12 mouse cellular contexts compared by ENCODE assay signal in genomic region chr1:78816639-78817038, GRCm38 (mm10). TPM values are rescaled to one million over a fixed set of nuclear protein-coding genes. Genes with fewer than 3 reads are reported as not detected.
DNase-seq lines count a peak whose midpoint lies in the region; ATAC-seq lines count a peak whose summit lies in the region.
"Had no signal": no experiment of that assay in that cellular context is flagged by ENCODE, and none has a peak within 500 bp of the region (broad histone marks: within the 10 kb centered on the region; RNA-seq: fewer than 3 reads in every experiment).

Kcne4 (plus strand) TSS chr1:78816758.

- intact Hi-C loops in left cerebral cortex, postnatal 36 days (cut with DNase I): no loop called here

- peak within 1 kb of the TSS; percentile 25 for H3K4me2 ChIP-seq in embryonic facial prominence, embryonic 15.5 days (replicated peaks)

- peak within 1 kb of the TSS; percentile 35 for H3K4me3 ChIP-seq in embryonic facial prominence, embryonic 15.5 days (replicated peaks)

- peak; percentile 44; the same call in 1 of the 2 replicates for ATAC-seq in embryonic facial prominence, embryonic 15.5 days (ENCODE audit: insufficient number of reproducible peaks, low FRiP score, low TSS enrichment, low read depth)

- 0 out of 2 replicates have a peak within 1 kb of the TSS, but pooled peaks have one; percentile 60 for H3K27ac ChIP-seq in embryonic facial prominence, embryonic 15.5 days (replicated peaks)

- no peaks in the 10 kb centered on the region for H3K36me3 ChIP-seq in embryonic facial prominence, embryonic 15.5 days

- H3K4me1 ChIP-seq in embryonic facial prominence, embryonic 15.5 days: peaks cover 56% of the 10 kb centered on the region

- H3K9ac ChIP-seq in embryonic facial prominence, embryonic 15.5 days: no peak within 1 kb of the TSS

- H3K9me3 ChIP-seq in embryonic facial prominence, embryonic 15.5 days (replicated peaks): no peaks in the 10 kb centered on the region

- 29% methylated on average over 10 of the region's 10 CpGs for WGBS in embryonic facial prominence, embryonic 15.5 days

- H3K27me3 ChIP-seq in embryonic facial prominence, embryonic 15.5 days: no peaks in the 10 kb centered on the region

- peak; percentile 44 to 50 for DNase-seq in heart, adult 18-20 months
- DNase-seq in heart, adult 8-10 months (ENCODE audit: low spot score): no peak
- DNase-seq in kidney, adult 9 months: peak; percentile 49
- peak; percentile 35 for DNase-seq in lung, postnatal 36 days
- no peak for DNase-seq in cerebellum, postnatal 4 days (ENCODE audit: low spot score in 2 of 2)
- no peak for DNase-seq in left cerebral cortex, postnatal 36 days (ENCODE audit: low spot score in 2 of 2)
- no peak for DNase-seq in cerebellum, adult 11-12 months
- DNase-seq: liver; right cerebral cortex, adult 18-20 months had no signal

RNA-seq across cellular contexts. Expression of gene Kcne4, which starts in this region (rescaled TPM):
- total RNA-seq in heart, adult 18-20 months (2021): 1 to 10 TPM; 1.6 to 1.8 TPM
- 1 to 10 TPM; 1.1 to 1.9 (median 1.9) TPM for total RNA-seq in heart, adult 8-10 months (2022)
- 24.6 and 29.5 TPM in 2 replicates for polyA plus RNA-seq in embryonic facial prominence, embryonic 15.5 days (2015; fragmentation: Nextera tagmentation; extraction: Ambion mirVana)
- 1 to 10 TPM; 1.1 to 1.3 TPM for total RNA-seq in left cerebral cortex, postnatal 36 days (2021)
- total RNA-seq: hematopoietic stem cell, adult 5-6 weeks; monocyte, adult 5-6 weeks had no signal

Comparison
In these comparisons a context has a peak if more than half of its experiments do, and no peak if none do; other contexts are left out.
1. DNase-seq: peak in heart, adult 18-20 months (2 of 2), kidney, adult 9 months (single experiment) and lung, postnatal 36 days (single experiment); none in heart, adult 8-10 months (single experiment), cerebellum, postnatal 4 days (0 of 2), left cerebral cortex, postnatal 36 days (0 of 2) and cerebellum, adult 11-12 months (single experiment).